Mouse (Mus musculus): ENCODE measurements around the gene Macrod2. TPM values are rescaled to one million over a fixed set of nuclear protein-coding genes. Genes with fewer than 3 reads are reported as not detected.

The Macrod2 gene
- polyA plus RNA-seq, 1 experiment from 2014 or later: 31.1 TPM

GRCm38 (mm10) chr2:141697541-141697940, 1302.4 kb downstream of the Macrod2 start:
- DNase-seq: no peak
- no peak for ATAC-seq (ENCODE audit: insufficient read depth)
- WGBS: 79% methylated on average over 3 of the region's 3 CpGs

GRCm38 (mm10) chr2:141698320-141698719, 1303.2 kb downstream of the Macrod2 start:
- WGBS: 45% methylated on average over 4 of the region's 4 CpGs
- Histone ChIP-seq H3K9ac (no peak overlapping the region), H3K36me3 (ENCODE audit: insufficient read depth) (no peaks in the 10 kb centered on the region), H3K27me3 (ENCODE audit: insufficient read depth, low read length) (no peaks in the 10 kb centered on the region), H3K27ac (ENCODE audit: low read depth) (no peak overlapping the region), H3K4me2 (no peak overlapping the region), H3K4me3 (ENCODE audit: low read depth, low read length) (no peak overlapping the region), H3K4me1 (ENCODE audit: insufficient read depth) (peaks cover 8% of the 10 kb centered on the region; the same call in 1 of the 2 replicates), H3K9me3 (ENCODE audit: low read depth, low read length) (peaks cover 4% of the 10 kb centered on the region; the same call in 1 of the 2 replicates)
- no peak for TF ChIP-seq CTCF (IDR thresholded peaks at IDR 0.05; ENCODE audit: low read depth)
- no peak for ATAC-seq (ENCODE audit: insufficient read depth)
- peak; percentile 6 for DNase-seq

More at GRCm38 (mm10) chr2:141697541-141697940, 1302.4 kb downstream of the Macrod2 start:
- Histone ChIP-seq H3K9me3 (ENCODE audit: low read depth, low read length) (peaks cover 4% of the 10 kb centered on the region; the same call in 1 of the 2 replicates), H3K27ac (ENCODE audit: low read depth) (no peak overlapping the region), H3K27me3 (ENCODE audit: insufficient read depth, low read length) (no peaks in the 10 kb centered on the region), H3K4me2 (no peak overlapping the region), H3K4me3 (ENCODE audit: low read depth, low read length) (no peak overlapping the region), H3K4me1 (ENCODE audit: insufficient read depth) (peaks cover 8% of the 10 kb centered on the region; the same call in 1 of the 2 replicates), H3K9ac (no peak overlapping the region), H3K36me3 (ENCODE audit: insufficient read depth) (no peaks in the 10 kb centered on the region)
- no peak for TF ChIP-seq CTCF (IDR thresholded peaks at IDR 0.05; ENCODE audit: low read depth)

DNA sequence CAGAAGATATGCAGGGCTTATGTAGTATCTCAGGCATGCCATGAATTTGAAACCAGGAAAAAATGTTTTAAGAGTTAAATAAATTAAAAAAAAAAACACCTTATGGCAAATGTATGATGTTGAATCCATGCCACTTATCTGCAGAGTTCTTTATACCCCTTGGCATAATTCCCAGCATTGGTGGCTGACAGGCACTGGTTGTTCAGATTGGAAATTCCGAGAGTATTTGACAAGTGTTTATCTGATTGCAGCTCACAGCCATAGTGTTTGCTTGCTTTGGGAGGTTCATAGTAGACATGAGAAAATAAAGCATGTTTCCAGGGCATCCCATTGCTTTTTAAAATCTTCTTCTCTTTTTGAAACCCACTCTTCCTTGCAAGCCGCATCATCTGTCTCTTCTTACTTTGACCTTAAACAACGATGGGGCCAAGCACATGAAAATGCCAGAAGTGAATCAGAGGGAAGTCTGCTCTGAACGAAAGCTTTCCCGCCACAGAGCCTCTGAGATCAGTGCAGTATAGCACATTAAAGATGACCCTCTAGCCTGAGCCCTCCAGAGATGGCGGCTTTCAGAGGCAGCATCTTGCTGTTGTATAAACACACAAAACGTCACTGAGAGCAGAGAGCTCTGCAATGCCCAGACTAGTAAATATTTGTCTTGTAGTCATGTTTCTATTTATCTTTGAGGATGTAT, 1305.8 kb downstream of the Macrod2 start:
- ATAC-seq (ENCODE audit: insufficient read depth) (peak; percentile 52; the same call in 1 of the 2 replicates), DNase-seq (peak; percentile 61)
- 11% methylated on average over 7 of the region's 7 CpGs for WGBS
- Histone ChIP-seq H3K9ac (no peak overlapping the region), H3K27me3 (ENCODE audit: insufficient read depth, low read length) (no peaks in the 10 kb centered on the region), H3K4me1 (ENCODE audit: insufficient read depth) (peaks cover 8% of the 10 kb centered on the region; the same call in 1 of the 2 replicates), H3K9me3 (ENCODE audit: low read depth, low read length) (no peaks in the 10 kb centered on the region), H3K36me3 (ENCODE audit: insufficient read depth) (no peaks in the 10 kb centered on the region), H3K4me3 (ENCODE audit: low read depth, low read length) (no peak overlapping the region), H3K4me2 (no peak overlapping the region), H3K27ac (ENCODE audit: low read depth) (no peak overlapping the region)
- TF ChIP-seq CTCF (IDR thresholded peaks at IDR 0.05; ENCODE audit: low read depth): no peak

- no peak for ATAC-seq (ENCODE audit: insufficient read depth)
- no peak for DNase-seq
- 87% methylated on average over 2 of the region's 2 CpGs for WGBS
- no peak for TF ChIP-seq CTCF (IDR thresholded peaks at IDR 0.05; ENCODE audit: low read depth)
- H3K27me3 ChIP-seq (ENCODE audit: insufficient read depth, low read length): no peaks in the 10 kb centered on the region
- H3K9me3 ChIP-seq (ENCODE audit: low read depth, low read length): no peaks in the 10 kb centered on the region
- no peak overlapping the region for H3K4me2 ChIP-seq
- no peaks in the 10 kb centered on the region for H3K4me1 ChIP-seq (ENCODE audit: insufficient read depth)
- no peak overlapping the region for H3K4me3 ChIP-seq (ENCODE audit: low read depth, low read length)
- no peak overlapping the region for H3K27ac ChIP-seq (ENCODE audit: low read depth)
- no peaks in the 10 kb centered on the region for H3K36me3 ChIP-seq (ENCODE audit: insufficient read depth)
- H3K9ac ChIP-seq: no peak overlapping the region
These were observed 1316.7 kb downstream of the Macrod2 start for GRCm38 (mm10) chr2:141711785-141712184.

DNA sequence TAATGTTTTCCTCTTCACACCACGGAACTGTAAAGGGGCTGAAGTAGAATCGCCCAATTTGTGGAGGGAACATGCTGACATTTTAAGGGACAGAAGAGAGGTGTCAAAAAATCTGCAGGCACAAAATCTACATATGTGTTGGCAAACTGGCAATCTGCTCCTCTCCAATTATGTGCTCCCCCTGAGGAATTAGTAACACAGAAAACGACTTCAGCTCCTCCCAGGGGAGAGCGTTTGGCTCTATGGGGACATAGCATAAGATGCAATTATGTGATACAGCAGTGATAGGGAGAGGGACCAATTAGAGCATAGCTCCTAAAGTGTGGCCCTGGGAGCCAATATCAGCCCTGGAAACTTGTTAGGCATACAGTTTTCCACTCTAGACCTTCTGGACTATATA, 1317.2 kb downstream of the Macrod2 start:
- DNase-seq (no peak), ATAC-seq (ENCODE audit: insufficient read depth) (no peak)
- no peak for TF ChIP-seq CTCF (IDR thresholded peaks at IDR 0.05; ENCODE audit: low read depth)
- no peaks in the 10 kb centered on the region for H3K4me1 ChIP-seq (ENCODE audit: insufficient read depth)
- H3K4me3 ChIP-seq (ENCODE audit: low read depth, low read length): no peak overlapping the region
- H3K36me3 ChIP-seq (ENCODE audit: insufficient read depth): no peaks in the 10 kb centered on the region
- no peak overlapping the region for H3K9ac ChIP-seq
- no peaks in the 10 kb centered on the region for H3K27me3 ChIP-seq (ENCODE audit: insufficient read depth, low read length)
- 82% methylated on average over 4 of the region's 4 CpGs for WGBS
- no peak overlapping the region for H3K4me2 ChIP-seq
- no peak overlapping the region for H3K27ac ChIP-seq (ENCODE audit: low read depth)
- H3K9me3 ChIP-seq (ENCODE audit: low read depth, low read length): no peaks in the 10 kb centered on the region

DNA sequence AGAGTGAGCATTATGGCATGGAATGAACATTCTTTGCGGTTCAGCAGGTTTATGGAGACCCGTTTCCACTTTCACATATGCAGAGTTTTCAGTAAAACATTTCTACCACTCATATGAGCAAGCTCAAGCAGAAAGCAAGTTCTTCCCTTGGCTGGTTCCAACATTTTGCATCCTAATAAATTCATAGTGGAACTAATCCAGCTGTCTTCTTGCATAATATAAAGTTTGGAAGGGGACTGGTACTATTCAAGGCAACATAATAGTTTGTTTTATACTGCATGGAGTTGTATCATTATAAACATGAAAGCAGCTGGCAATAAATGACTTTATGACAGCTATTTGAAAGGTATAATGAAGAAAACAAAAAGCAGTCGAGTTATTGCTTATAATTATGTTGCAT, 1320.0 kb downstream of the Macrod2 start:
- no peak overlapping the region for H3K4me2 ChIP-seq
- H3K4me1 ChIP-seq (ENCODE audit: insufficient read depth): no peaks in the 10 kb centered on the region
- DNase-seq: peak; percentile 59
- no peaks in the 10 kb centered on the region for H3K9me3 ChIP-seq (ENCODE audit: low read depth, low read length)
- H3K9ac ChIP-seq: no peak overlapping the region
- 61% methylated on average over 3 of the region's 3 CpGs for WGBS
- peak; percentile 41; the same call in 1 of the 2 replicates for ATAC-seq (ENCODE audit: insufficient read depth)
- no peak overlapping the region for H3K4me3 ChIP-seq (ENCODE audit: low read depth, low read length)
- H3K27ac ChIP-seq (ENCODE audit: low read depth): no peak overlapping the region
- no peaks in the 10 kb centered on the region for H3K27me3 ChIP-seq (ENCODE audit: insufficient read depth, low read length)
- TF ChIP-seq CTCF (IDR thresholded peaks at IDR 0.05; ENCODE audit: low read depth): no peak
- no peaks in the 10 kb centered on the region for H3K36me3 ChIP-seq (ENCODE audit: insufficient read depth)

DNA sequence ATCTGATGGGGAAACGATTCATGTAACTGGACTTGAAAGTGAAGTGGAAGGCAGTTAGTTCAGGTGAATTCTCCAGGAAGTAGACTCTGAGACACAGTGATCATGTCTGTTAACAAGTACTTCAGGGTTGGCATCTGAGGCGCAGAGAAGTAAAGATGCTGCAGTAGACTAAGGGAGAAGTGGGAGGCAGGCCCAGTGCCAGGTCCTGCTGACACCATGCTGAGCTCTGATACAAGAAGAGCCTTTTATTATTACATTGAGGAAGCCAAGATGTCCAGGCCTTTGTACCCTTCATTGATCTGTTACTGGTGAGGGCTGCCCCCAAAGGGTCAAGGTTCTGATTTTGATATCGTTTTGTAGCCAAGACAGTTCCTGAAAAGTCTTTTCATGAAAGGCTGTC, 1327.4 kb downstream of the Macrod2 start:
- no peak for DNase-seq
- 77% methylated on average over 3 of the region's 3 CpGs for WGBS
- no peaks in the 10 kb centered on the region for H3K4me1 ChIP-seq (ENCODE audit: insufficient read depth)
- H3K9ac ChIP-seq: no peak overlapping the region
- TF ChIP-seq CTCF (IDR thresholded peaks at IDR 0.05; ENCODE audit: low read depth): no peak
- H3K36me3 ChIP-seq (ENCODE audit: insufficient read depth): no peaks in the 10 kb centered on the region
- no peak overlapping the region for H3K27ac ChIP-seq (ENCODE audit: low read depth)
- ATAC-seq (ENCODE audit: insufficient read depth): no peak
- H3K4me2 ChIP-seq: no peak overlapping the region
- no peaks in the 10 kb centered on the region for H3K27me3 ChIP-seq (ENCODE audit: insufficient read depth, low read length)
- no peak overlapping the region for H3K4me3 ChIP-seq (ENCODE audit: low read depth, low read length)
- H3K9me3 ChIP-seq (ENCODE audit: low read depth, low read length): no peaks in the 10 kb centered on the region
